Mouse (Mus musculus) cerebellum, adult 2 months (tissue): ENCODE measurements around the gene Rbm38. TPM values are rescaled to one million over a fixed set of nuclear protein-coding genes. Genes with fewer than 3 reads are reported as not detected.

Experiments
- DNase-seq, 2 experiments: peaks; one replicate each; pipeline ENCODE4 v3.0.0; 2021
- H3K27ac ChIP-seq: fragments of 200-500 bp; 2 replicates; pipeline ENCODE4 v1.5.1; 2012; ENCODE audit warnings: low read length, control low read depth, inconsistent platforms; ENCODE audit not compliant: insufficient read depth
- H3K27me3 ChIP-seq: fragments of 200-500 bp; 2 replicates; pipeline ENCODE4 v1.6.1; 2012; ENCODE audit warnings: inconsistent platforms, mild to moderate bottlenecking, low read length, moderate library complexity; ENCODE audit not compliant: control insufficient read depth, insufficient read depth
- H3K4me1 ChIP-seq: fragments of 200-500 bp; 2 replicates; pipeline ENCODE4 v1.6.1; 2011; ENCODE audit warnings: low read length; ENCODE audit not compliant: control insufficient read depth, insufficient read depth
- H3K4me3 ChIP-seq: fragments of 200-500 bp; replicated peaks from 2 replicates; pipeline ENCODE3; 2011; ENCODE audit warnings: mild to moderate bottlenecking, low read depth, low read length, control low read depth; ENCODE audit not compliant: insufficient read depth
- CTCF ChIP-seq: fragments of 200-500 bp; IDR thresholded peaks from 2 replicates; pipeline ENCODE4 v1.5.1; 2011; ENCODE audit warnings: low read depth, mild to moderate bottlenecking, control low read depth, low read length, moderate library complexity, borderline replicate concordance; ENCODE audit not compliant: insufficient read depth
- POLR2A ChIP-seq: fragments of 200-500 bp; IDR thresholded peaks from 2 replicates; pipeline ENCODE4 v1.6.1; 2011; ENCODE audit warnings: low read length, control low read depth, borderline replicate concordance; ENCODE audit not compliant: insufficient read depth
- WGBS: fragments of 180-500 bp; shearing (Covaris S2); methylation state at CpG from one replicate; pipeline ENCODE4 v1.1.7; 2018; 5-methylcytosine and 5-hydroxymethylcytosine counted together
- polyA plus RNA-seq: library from polyadenylated mRNA; depleted of rRNA; stranded (reverse); fragments of >200 nt; gene quantifications from 2 replicates; pipeline ENCODE4 v1.2.3, GENCODE M21; 2012

Rbm38 gene
- polyA plus RNA-seq, 1 experiment, result 9.0 TPM

DNA sequence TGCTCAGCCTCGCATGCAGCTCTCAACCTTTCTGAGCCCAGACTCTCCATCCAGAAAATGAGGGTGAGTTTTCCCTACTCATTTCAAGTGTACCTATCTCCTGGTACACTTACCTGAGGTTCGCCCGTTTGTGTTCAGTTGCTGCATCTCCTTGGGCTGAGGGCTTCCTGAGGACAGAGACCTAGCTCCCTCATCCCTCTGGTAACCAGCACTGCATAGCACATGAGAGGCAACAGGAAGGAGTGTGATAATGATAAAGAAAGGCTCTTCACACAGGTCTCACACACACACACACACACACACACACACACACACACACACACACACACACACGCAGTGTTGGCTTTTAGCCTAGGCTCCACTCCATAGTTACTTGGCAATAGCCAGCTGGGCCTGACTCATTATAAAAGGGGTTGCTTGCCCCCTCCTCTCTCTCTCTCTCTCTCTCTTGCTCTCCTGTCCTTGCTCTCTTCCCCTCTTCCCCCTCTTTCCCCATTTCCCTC is 42.1 kb upstream of the Rbm38 start:
- Histone ChIP-seq H3K4me1 (peaks cover 6% of the 10 kb centered on the region; the same call in 1 of the 2 replicates), H3K27ac (no peak overlapping the region), H3K27me3 (no peaks in the 10 kb centered on the region), H3K4me3 (no peak overlapping the region)
- 29% methylated on average over 4 of the region's 4 CpGs for WGBS
- no peak for TF ChIP-seq CTCF
- no peak for TF ChIP-seq POLR2A
- no peak for DNase-seq

DNA sequence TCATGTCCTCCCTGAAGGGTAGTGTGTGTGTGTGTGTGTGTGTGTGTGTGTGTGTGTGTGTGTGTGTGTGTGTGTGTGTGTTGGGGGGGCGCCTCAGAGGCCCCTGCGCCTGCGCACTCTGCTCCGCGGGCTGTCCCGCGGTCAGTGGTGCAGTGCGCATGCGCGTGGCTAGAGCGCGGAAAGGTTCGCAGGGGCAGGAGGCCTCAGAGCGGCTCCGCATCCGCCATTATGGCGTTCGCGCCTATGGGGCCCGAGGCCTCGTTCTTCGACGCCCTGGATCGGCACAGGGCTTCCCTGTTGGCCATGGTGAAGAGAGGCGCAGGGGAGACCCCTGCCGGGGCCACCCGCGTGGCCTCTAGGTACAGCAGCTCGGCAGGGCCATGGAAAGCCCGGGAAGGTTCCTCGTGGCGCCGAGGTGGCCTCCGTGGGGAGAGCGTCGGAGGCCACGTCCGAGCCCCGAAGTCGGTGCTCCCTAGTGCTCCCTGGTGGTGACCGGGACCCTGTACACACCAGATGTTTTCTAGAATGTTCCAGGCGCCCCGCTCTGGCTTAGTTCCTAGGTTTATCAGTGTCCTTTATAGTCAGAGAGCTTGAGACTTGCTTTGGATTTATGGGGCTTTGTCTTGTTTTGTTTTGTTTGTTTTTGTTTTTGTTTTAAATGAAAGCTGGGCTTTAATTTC is 40.5 kb upstream of the Rbm38 start:
- DNase-seq, result no peak
- no peak overlapping the region for H3K4me3 ChIP-seq
- no peaks in the 10 kb centered on the region for H3K27me3 ChIP-seq
- H3K4me1 ChIP-seq, result no peaks in the 10 kb centered on the region
- WGBS, result 94% methylated on average over 42 of the region's 43 CpGs
- no peak for TF ChIP-seq POLR2A
- no peak for TF ChIP-seq CTCF
- H3K27ac ChIP-seq, result no peak overlapping the region

DNA sequence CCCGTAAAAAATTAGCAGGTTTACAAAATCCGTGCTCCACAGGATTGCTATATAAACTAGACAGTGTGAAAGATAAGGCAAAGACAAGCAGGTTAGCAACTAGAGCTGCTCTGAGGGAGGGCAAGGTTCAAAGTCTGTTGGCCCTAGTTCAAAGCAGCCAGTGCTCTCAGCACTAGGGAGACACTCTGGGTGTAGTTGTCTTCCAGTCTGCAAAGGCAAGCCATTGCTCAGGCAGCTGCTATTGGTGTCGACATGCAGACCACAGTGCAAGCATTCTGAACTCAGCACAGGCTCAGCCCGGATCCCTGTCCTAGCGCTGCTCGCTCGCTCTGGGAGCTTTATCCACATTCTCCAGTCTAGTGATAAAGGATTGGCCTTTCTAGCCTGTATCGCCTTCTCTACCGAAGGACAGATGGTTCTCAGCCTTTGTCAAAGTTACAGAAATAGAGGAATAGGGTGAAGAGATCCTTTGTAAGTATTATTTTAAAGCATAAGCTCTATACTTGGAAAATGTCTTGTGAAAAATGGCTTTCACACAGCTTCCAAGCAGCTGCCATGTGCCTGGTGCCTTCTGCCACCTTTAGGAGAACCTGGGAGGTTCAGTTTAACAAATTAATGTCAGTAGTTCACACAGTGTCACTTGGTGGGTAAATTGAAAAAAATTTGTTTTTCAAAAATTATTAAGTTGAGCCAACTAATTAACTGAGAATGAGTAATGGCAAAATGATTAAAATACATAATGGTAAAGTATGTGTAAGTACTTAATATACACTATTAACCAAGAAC is 37.3 kb upstream of the Rbm38 start:
- TF ChIP-seq POLR2A (no peak), CTCF (no peak)
- H3K4me1 ChIP-seq, result no peaks in the 10 kb centered on the region
- H3K27me3 ChIP-seq, result no peaks in the 10 kb centered on the region
- 78% methylated on average over 9 of the region's 9 CpGs for WGBS
- DNase-seq, result no peak
- H3K27ac ChIP-seq, result no peak overlapping the region
- H3K4me3 ChIP-seq, result no peak overlapping the region

DNA sequence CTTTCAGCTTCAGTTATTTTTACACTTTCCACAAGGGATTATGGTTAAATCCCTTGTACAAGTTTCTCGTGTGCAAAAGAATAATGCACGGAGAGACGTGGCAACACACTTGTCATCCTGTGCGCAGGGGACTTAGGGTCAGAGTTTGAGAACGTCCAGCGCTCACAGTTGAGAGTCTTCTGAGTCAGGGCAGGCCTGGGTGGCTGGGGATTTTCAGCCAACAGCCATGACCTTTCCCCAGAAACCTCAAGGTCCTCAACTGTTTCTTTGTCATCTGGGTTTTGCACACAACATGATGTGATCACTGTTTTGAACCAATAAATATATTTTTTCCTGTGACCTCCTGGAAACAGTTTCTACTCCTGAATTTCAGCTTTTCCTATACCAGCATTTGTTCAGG is 30.1 kb upstream of the Rbm38 start:
- 84% methylated on average over 6 of the region's 6 CpGs for WGBS
- H3K4me1 ChIP-seq, result no peaks in the 10 kb centered on the region
- H3K27ac ChIP-seq, result no peak overlapping the region
- DNase-seq, result no peak
- H3K4me3 ChIP-seq, result no peak overlapping the region
- H3K27me3 ChIP-seq, result no peaks in the 10 kb centered on the region
- TF ChIP-seq CTCF (no peak), POLR2A (no peak)

DNA sequence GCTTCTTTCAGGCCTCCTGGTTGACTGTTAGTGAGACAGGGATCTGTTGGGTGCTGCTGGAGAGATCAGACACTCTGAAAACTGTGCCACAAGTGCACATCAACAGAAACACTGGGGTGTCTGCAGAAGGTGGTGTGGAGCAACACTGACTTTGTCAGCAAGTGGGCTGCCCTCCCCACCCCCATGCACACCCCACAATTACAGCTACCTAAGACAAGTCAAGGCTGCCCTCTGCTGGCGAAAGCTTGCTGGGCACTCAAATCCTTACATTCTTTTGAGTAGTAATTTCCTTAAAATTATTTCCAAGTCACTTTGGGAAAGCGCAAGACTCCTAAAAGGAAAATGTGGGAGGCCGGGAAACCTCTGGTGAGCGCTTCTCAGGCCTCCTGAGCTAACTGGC is 24.1 kb upstream of the Rbm38 start:
- Histone ChIP-seq H3K27ac (no peak overlapping the region), H3K27me3 (no peaks in the 10 kb centered on the region), H3K4me3 (no peak overlapping the region), H3K4me1 (peaks cover 3% of the 10 kb centered on the region)
- 12% methylated on average over 4 of the region's 4 CpGs for WGBS
- TF ChIP-seq POLR2A, result no peak
- peak; percentile 88 for TF ChIP-seq CTCF
- DNase-seq, result peak; percentile 37 to 56

DNA sequence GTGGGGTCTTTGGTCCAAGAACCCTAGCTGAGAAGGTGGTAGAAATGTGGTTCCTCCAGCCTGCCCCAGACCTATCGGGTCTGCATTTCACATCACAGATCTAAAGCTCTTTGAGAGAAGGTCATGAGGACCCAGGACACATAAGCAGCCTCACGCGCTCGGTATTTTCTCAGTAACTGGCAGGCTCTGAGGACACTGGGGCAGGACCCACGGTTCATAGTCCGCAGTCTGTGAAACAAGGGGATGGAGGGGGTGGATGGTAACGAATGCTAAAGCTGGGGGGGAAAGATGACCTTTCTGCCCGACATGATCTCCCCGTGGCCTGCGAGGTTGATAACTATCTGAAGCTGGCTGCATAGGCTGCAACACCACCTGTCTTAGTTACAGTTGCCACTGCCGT is 22.6 kb upstream of the Rbm38 start:
- TF ChIP-seq CTCF (no peak), POLR2A (no peak)
- WGBS, result 71% methylated on average over 11 of the region's 11 CpGs
- Histone ChIP-seq H3K27ac (no peak overlapping the region), H3K4me1 (peaks cover 9% of the 10 kb centered on the region), H3K27me3 (no peaks in the 10 kb centered on the region), H3K4me3 (no peak overlapping the region)
- no peak for DNase-seq

DNA sequence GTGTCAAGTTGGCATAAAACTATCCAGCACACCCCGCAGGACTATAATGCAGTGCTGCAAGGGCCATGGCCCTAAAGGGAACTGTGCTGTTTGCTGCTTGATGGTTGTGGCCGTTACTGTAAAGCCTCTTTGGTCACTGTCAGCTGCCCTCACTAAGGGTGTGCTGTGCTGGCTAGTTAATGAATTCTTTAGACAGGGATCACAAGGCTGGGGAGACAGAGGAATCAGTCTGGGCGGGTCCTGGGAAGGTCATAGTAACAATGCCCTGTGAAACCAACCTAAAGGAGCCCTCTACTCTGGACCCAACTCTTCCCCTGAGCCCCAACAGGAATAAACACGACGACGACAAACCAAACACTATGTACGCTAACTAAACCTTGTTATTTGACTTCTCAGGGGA is 21.8 kb upstream of the Rbm38 start:
- H3K27ac ChIP-seq, result no peak overlapping the region
- WGBS, result 74% methylated on average over 7 of the region's 7 CpGs
- H3K4me1 ChIP-seq, result peaks cover 9% of the 10 kb centered on the region
- no peaks in the 10 kb centered on the region for H3K27me3 ChIP-seq
- TF ChIP-seq POLR2A (no peak), CTCF (no peak)
- DNase-seq, result no peak
- H3K4me3 ChIP-seq, result no peak overlapping the region

DNA sequence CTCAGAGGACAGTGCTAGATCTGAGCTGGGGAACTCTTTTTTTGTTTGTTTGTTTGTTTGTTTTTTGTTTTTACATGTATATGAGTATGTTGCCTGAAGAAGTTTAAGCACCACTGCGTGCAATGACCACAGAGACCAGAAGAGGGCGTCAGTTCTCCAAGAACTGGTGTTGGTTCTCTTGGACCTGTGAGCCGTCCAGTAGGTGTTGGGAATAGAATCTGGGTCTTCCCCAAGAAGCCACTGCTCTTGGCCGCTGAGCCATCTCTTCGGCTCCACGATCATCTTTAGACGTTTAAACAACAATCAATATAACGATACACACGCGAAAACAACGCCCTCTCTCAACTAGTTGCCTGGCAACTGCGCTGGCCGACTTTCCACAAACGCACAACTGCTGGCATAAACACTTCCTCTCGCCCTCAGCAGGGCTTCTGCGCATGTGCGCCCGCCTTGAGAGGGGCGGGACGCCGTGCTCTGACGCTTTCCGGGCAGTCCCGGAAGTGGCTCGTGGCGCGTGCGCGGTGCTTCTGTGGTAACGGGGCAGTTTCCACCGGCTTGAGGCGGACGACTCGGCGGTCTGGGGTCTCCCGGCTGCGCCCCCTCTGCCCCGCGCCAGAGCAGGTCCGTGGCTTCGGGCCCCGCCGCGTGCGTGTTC is 20.5 kb upstream of the Rbm38 start, which contains the start of gene Rae1:
TSS of gene Rae1 (plus strand) at position 488 of the 655 bp plus-strand sequence.
- H3K27ac ChIP-seq, result no peak within 1 kb of the TSS
- peak within 1 kb of the TSS; percentile 89 for H3K4me3 ChIP-seq
- DNase-seq, result peak; percentile 97 to 99
- no peaks in the 10 kb centered on the region for H3K27me3 ChIP-seq
- under 1% methylated on average over 45 of the region's 45 CpGs for WGBS
- TF ChIP-seq CTCF (peak; percentile 89), POLR2A (peak; percentile 81)
- H3K4me1 ChIP-seq, result peaks cover 9% of the 10 kb centered on the region
